Mouse (Mus musculus): Measurements from ENCODE around the gene Dlst. TPM values are rescaled to one million over a fixed set of nuclear protein-coding genes. Genes with fewer than 3 reads are reported as not detected.

The Dlst gene
- polyA plus RNA-seq, 1 experiment from 2014 or later, result 118 TPM

GRCm38 (mm10) chr12:85094010-85094409 lies 16.6 kb upstream of the Dlst start:
- no peaks in the 10 kb centered on the region for H3K4me1 ChIP-seq (replicated peaks; ENCODE audit: control insufficient read depth, insufficient read depth, low read length)
- no peaks in the 10 kb centered on the region for H3K9me3 ChIP-seq (ENCODE audit: control insufficient read depth, low read length)
- no peak overlapping the region for H3K9ac ChIP-seq (ENCODE audit: low read length)
- H3K27me3 ChIP-seq (ENCODE audit: control insufficient read depth, insufficient read depth, low read length), result no peaks in the 10 kb centered on the region
- WGBS, result 40% methylated on average over 14 of the region's 14 CpGs
- DNase-seq (ENCODE audit: low spot score) (no peak), ATAC-seq (replicated peaks; ENCODE audit: low FRiP score) (no peak)
- H3K36me3 ChIP-seq (ENCODE audit: control insufficient read depth, insufficient read depth, low read length), result no peaks in the 10 kb centered on the region
- H3K4me3 ChIP-seq (ENCODE audit: low read depth, low read length), result no peak overlapping the region
- H3K27ac ChIP-seq (ENCODE audit: low read depth, low read length), result no peak overlapping the region
- H3K4me2 ChIP-seq (ENCODE audit: low read depth, low read length, severe bottlenecking), result no peak overlapping the region

GRCm38 (mm10) chr12:85094706-85095105 lies 15.9 kb upstream of the Dlst start:
- WGBS, result 80% methylated on average over 10 of the region's 10 CpGs
- Histone ChIP-seq H3K4me1 (replicated peaks; ENCODE audit: control insufficient read depth, insufficient read depth, low read length) (no peaks in the 10 kb centered on the region), H3K9ac (ENCODE audit: low read length) (no peak overlapping the region), H3K27ac (ENCODE audit: low read depth, low read length) (no peak overlapping the region), H3K4me3 (ENCODE audit: low read depth, low read length) (no peak overlapping the region), H3K27me3 (ENCODE audit: control insufficient read depth, insufficient read depth, low read length) (no peaks in the 10 kb centered on the region), H3K4me2 (ENCODE audit: low read depth, low read length, severe bottlenecking) (no peak overlapping the region), H3K9me3 (ENCODE audit: control insufficient read depth, low read length) (no peaks in the 10 kb centered on the region), H3K36me3 (ENCODE audit: control insufficient read depth, insufficient read depth, low read length) (no peaks in the 10 kb centered on the region)
- ATAC-seq (replicated peaks; ENCODE audit: low FRiP score), result no peak
- no peak for DNase-seq (ENCODE audit: low spot score)

GRCm38 (mm10) chr12:85095146-85095545 lies 15.5 kb upstream of the Dlst start:
- Histone ChIP-seq H3K4me1 (replicated peaks; ENCODE audit: control insufficient read depth, insufficient read depth, low read length) (no peaks in the 10 kb centered on the region), H3K9ac (ENCODE audit: low read length) (no peak overlapping the region), H3K27me3 (ENCODE audit: control insufficient read depth, insufficient read depth, low read length) (no peaks in the 10 kb centered on the region), H3K36me3 (ENCODE audit: control insufficient read depth, insufficient read depth, low read length) (no peaks in the 10 kb centered on the region), H3K4me3 (ENCODE audit: low read depth, low read length) (no peak overlapping the region), H3K27ac (ENCODE audit: low read depth, low read length) (no peak overlapping the region), H3K9me3 (ENCODE audit: control insufficient read depth, low read length) (no peaks in the 10 kb centered on the region), H3K4me2 (ENCODE audit: low read depth, low read length, severe bottlenecking) (no peak overlapping the region)
- ATAC-seq (replicated peaks; ENCODE audit: low FRiP score) (no peak), DNase-seq (ENCODE audit: low spot score) (no peak)
- WGBS, result 83% methylated on average over 11 of the region's 11 CpGs

GRCm38 (mm10) chr12:85095859-85096258 lies 14.8 kb upstream of the Dlst start:
- H3K27ac ChIP-seq (ENCODE audit: low read depth, low read length), result no peak overlapping the region
- no peak overlapping the region for H3K4me3 ChIP-seq (ENCODE audit: low read depth, low read length)
- H3K9ac ChIP-seq (ENCODE audit: low read length), result no peak overlapping the region
- ATAC-seq (replicated peaks; ENCODE audit: low FRiP score), result no peak
- H3K36me3 ChIP-seq (ENCODE audit: control insufficient read depth, insufficient read depth, low read length), result no peaks in the 10 kb centered on the region
- no peak for DNase-seq (ENCODE audit: low spot score)
- WGBS, result 85% methylated on average over 7 of the region's 7 CpGs
- no peaks in the 10 kb centered on the region for H3K9me3 ChIP-seq (ENCODE audit: control insufficient read depth, low read length)
- H3K4me2 ChIP-seq (ENCODE audit: low read depth, low read length, severe bottlenecking), result no peak overlapping the region
- H3K27me3 ChIP-seq (ENCODE audit: control insufficient read depth, insufficient read depth, low read length), result no peaks in the 10 kb centered on the region
- no peaks in the 10 kb centered on the region for H3K4me1 ChIP-seq (replicated peaks; ENCODE audit: control insufficient read depth, insufficient read depth, low read length)

- ATAC-seq (replicated peaks; ENCODE audit: low FRiP score) (no peak), DNase-seq (ENCODE audit: low spot score) (no peak)
- H3K27ac ChIP-seq (ENCODE audit: low read depth, low read length), result no peak overlapping the region
Measured at GRCm38 (mm10) chr12:85101001-85101400, 9.6 kb upstream of the Dlst start.

GRCm38 (mm10) chr12:85101521-85102106 lies 9.0 kb upstream of the Dlst start:
- Histone ChIP-seq H3K9ac (ENCODE audit: low read length) (no peak overlapping the region), H3K36me3 (ENCODE audit: control insufficient read depth, insufficient read depth, low read length) (no peaks in the 10 kb centered on the region), H3K4me1 (replicated peaks; ENCODE audit: control insufficient read depth, insufficient read depth, low read length) (no peaks in the 10 kb centered on the region), H3K27ac (ENCODE audit: low read depth, low read length) (no peak overlapping the region), H3K4me3 (ENCODE audit: low read depth, low read length) (no peak overlapping the region), H3K27me3 (ENCODE audit: control insufficient read depth, insufficient read depth, low read length) (no peaks in the 10 kb centered on the region), H3K4me2 (ENCODE audit: low read depth, low read length, severe bottlenecking) (no peak overlapping the region), H3K9me3 (ENCODE audit: control insufficient read depth, low read length) (no peaks in the 10 kb centered on the region)
- no peak for ATAC-seq (replicated peaks; ENCODE audit: low FRiP score)
- DNase-seq (ENCODE audit: low spot score), result no peak
- 81% methylated on average over 5 of the region's 5 CpGs for WGBS

More at GRCm38 (mm10) chr12:85101001-85101400, 9.6 kb upstream of the Dlst start:
- H3K4me2 ChIP-seq (ENCODE audit: low read depth, low read length, severe bottlenecking), result no peak overlapping the region
- H3K27me3 ChIP-seq (ENCODE audit: control insufficient read depth, insufficient read depth, low read length), result no peaks in the 10 kb centered on the region
- H3K4me3 ChIP-seq (ENCODE audit: low read depth, low read length), result no peak overlapping the region
- H3K9me3 ChIP-seq (ENCODE audit: control insufficient read depth, low read length), result no peaks in the 10 kb centered on the region
- no peaks in the 10 kb centered on the region for H3K4me1 ChIP-seq (replicated peaks; ENCODE audit: control insufficient read depth, insufficient read depth, low read length)
- no peak overlapping the region for H3K9ac ChIP-seq (ENCODE audit: low read length)
- H3K36me3 ChIP-seq (ENCODE audit: control insufficient read depth, insufficient read depth, low read length), result no peaks in the 10 kb centered on the region
- 67% methylated on average over 14 of the region's 14 CpGs for WGBS

- no peak for DNase-seq (ENCODE audit: low spot score)
- no peaks in the 10 kb centered on the region for H3K27me3 ChIP-seq (ENCODE audit: control insufficient read depth, insufficient read depth, low read length)
Measured at GRCm38 (mm10) chr12:85103096-85103495, 7.5 kb upstream of the Dlst start.

GRCm38 (mm10) chr12:85104789-85105188 lies 5.8 kb upstream of the Dlst start:
- Histone ChIP-seq H3K4me3 (ENCODE audit: low read depth, low read length) (no peak overlapping the region), H3K36me3 (ENCODE audit: control insufficient read depth, insufficient read depth, low read length) (no peaks in the 10 kb centered on the region), H3K9ac (ENCODE audit: low read length) (no peak overlapping the region), H3K27me3 (ENCODE audit: control insufficient read depth, insufficient read depth, low read length) (no peaks in the 10 kb centered on the region), H3K4me1 (replicated peaks; ENCODE audit: control insufficient read depth, insufficient read depth, low read length) (no peaks in the 10 kb centered on the region; the same call in 1 of the 2 replicates), H3K4me2 (ENCODE audit: low read depth, low read length, severe bottlenecking) (no peak overlapping the region), H3K27ac (ENCODE audit: low read depth, low read length) (no peak overlapping the region), H3K9me3 (ENCODE audit: control insufficient read depth, low read length) (no peaks in the 10 kb centered on the region)
- DNase-seq (ENCODE audit: low spot score) (no peak), ATAC-seq (replicated peaks; ENCODE audit: low FRiP score) (no peak)
- 85% methylated on average over 8 of the region's 8 CpGs for WGBS

More at GRCm38 (mm10) chr12:85103096-85103495, 7.5 kb upstream of the Dlst start:
- Histone ChIP-seq H3K4me1 (replicated peaks; ENCODE audit: control insufficient read depth, insufficient read depth, low read length) (no peaks in the 10 kb centered on the region), H3K27ac (ENCODE audit: low read depth, low read length) (no peak overlapping the region), H3K9me3 (ENCODE audit: control insufficient read depth, low read length) (no peaks in the 10 kb centered on the region), H3K4me3 (ENCODE audit: low read depth, low read length) (no peak overlapping the region), H3K9ac (ENCODE audit: low read length) (no peak overlapping the region), H3K4me2 (ENCODE audit: low read depth, low read length, severe bottlenecking) (no peak overlapping the region), H3K36me3 (ENCODE audit: control insufficient read depth, insufficient read depth, low read length) (no peaks in the 10 kb centered on the region)
- WGBS, result 88% methylated on average over 8 of the region's 8 CpGs
- ATAC-seq (replicated peaks; ENCODE audit: low FRiP score), result no peak

GRCm38 (mm10) chr12:85106292-85106691 lies 4.3 kb upstream of the Dlst start:
- Histone ChIP-seq H3K9ac (ENCODE audit: low read length) (no peak overlapping the region), H3K4me3 (ENCODE audit: low read depth, low read length) (no peak overlapping the region), H3K4me2 (ENCODE audit: low read depth, low read length, severe bottlenecking) (no peak overlapping the region), H3K36me3 (ENCODE audit: control insufficient read depth, insufficient read depth, low read length) (no peaks in the 10 kb centered on the region), H3K4me1 (replicated peaks; ENCODE audit: control insufficient read depth, insufficient read depth, low read length) (no peaks in the 10 kb centered on the region; the same call in 1 of the 2 replicates), H3K27me3 (ENCODE audit: control insufficient read depth, insufficient read depth, low read length) (no peaks in the 10 kb centered on the region), H3K27ac (ENCODE audit: low read depth, low read length) (no peak overlapping the region), H3K9me3 (ENCODE audit: control insufficient read depth, low read length) (no peaks in the 10 kb centered on the region)
- ATAC-seq (replicated peaks; ENCODE audit: low FRiP score) (no peak), DNase-seq (ENCODE audit: low spot score) (no peak)
- 4% methylated on average over 8 of the region's 8 CpGs for WGBS
